Mouse (Mus musculus) heart, embryonic 11.5 days (tissue): ENCODE measurements around the gene Olfr519. TPM values are rescaled to one million over a fixed set of nuclear protein-coding genes. Genes with fewer than 3 reads are reported as not detected.
A peak's percentile ranks its signal among the peaks of the same experiment; 100 is the strongest.

ENCODE experiments used
- ATAC-seq: fragments of 200-750 bp; cut with Nextera tagmentation; replicated peaks from 2 replicates; pipeline ENCODE4 v1.8.0; 2017; ENCODE audit warnings: moderate library complexity; ENCODE audit not compliant: insufficient number of reproducible peaks, low FRiP score, low TSS enrichment
- H3K27ac ChIP-seq: fragments of 300-500 bp; sonication (generic); 2 replicates; pipeline ENCODE4 v1.5.1; 2014; ENCODE audit warnings: mild to moderate bottlenecking, low read depth, low read length
- H3K27me3 ChIP-seq: fragments of 300-500 bp; sonication (generic); 2 replicates; pipeline ENCODE4 v1.6.1; 2014; ENCODE audit warnings: mild to moderate bottlenecking, low read length, mixed read lengths; ENCODE audit not compliant: control insufficient read depth, insufficient read depth
- H3K36me3 ChIP-seq: fragments of 300-500 bp; sonication (generic); 2 replicates; pipeline ENCODE4 v1.6.1; 2014; ENCODE audit warnings: mild to moderate bottlenecking, low read length, moderate library complexity, mixed read lengths; ENCODE audit not compliant: control insufficient read depth, insufficient read depth
- H3K4me1 ChIP-seq: fragments of 300-500 bp; sonication (generic); 2 replicates; pipeline ENCODE4 v1.6.1; 2014; ENCODE audit warnings: low read length; ENCODE audit not compliant: control insufficient read depth, insufficient read depth
- H3K4me2 ChIP-seq: fragments of 300-500 bp; sonication (generic); 2 replicates; pipeline ENCODE4 v1.6.1; 2014; ENCODE audit warnings: mild to moderate bottlenecking, moderate library complexity
- H3K4me3 ChIP-seq: fragments of 300-500 bp; sonication (generic); 2 replicates; pipeline ENCODE4 v1.5.1; 2014; ENCODE audit warnings: low read depth, low read length
- H3K9ac ChIP-seq: fragments of 300-500 bp; sonication (generic); 2 replicates; pipeline ENCODE4 v1.6.1; 2014; ENCODE audit warnings: mild to moderate bottlenecking, low read depth, low read length, moderate library complexity
- H3K9me3 ChIP-seq: fragments of 300-500 bp; sonication (generic); replicated peaks from 2 replicates; pipeline ENCODE4 v1.6.1; 2016; ENCODE audit warnings: low read length; ENCODE audit not compliant: control insufficient read depth
- WGBS: fragments of 180-500 bp; shearing (Covaris S2); extraction: QIAGEN DNeasy Blood & Tissue Kit; methylation state at CpG from one replicate; pipeline ENCODE4 v1.1.7; 2014; ENCODE audit not compliant: insufficient replicate concordance; 5-methylcytosine and 5-hydroxymethylcytosine counted together
- polyA plus RNA-seq: library from polyadenylated mRNA; unstranded; fragments of >200 nt; fragmentation: Nextera tagmentation; extraction: Ambion mirVana; gene quantifications from 2 replicates; pipeline ENCODE4 v1.2.1, GENCODE M21; 2014

Gene Olfr519
- polyA plus RNA-seq: not detected in 2 replicates

- Histone ChIP-seq H3K9me3 (no peaks in the 10 kb centered on the region), H3K4me2 (no peak within 1 kb of the TSS), H3K36me3 (no peaks in the 10 kb centered on the region), H3K27ac (no peak within 1 kb of the TSS), H3K27me3 (no peaks in the 10 kb centered on the region), H3K4me1 (no peaks in the 10 kb centered on the region), H3K9ac (no peak within 1 kb of the TSS), H3K4me3 (no peak within 1 kb of the TSS)
- no peak for ATAC-seq
- 77% methylated on average over 5 of the region's 5 CpGs for WGBS
Observed at GRCm38 (mm10) chr7:108894320-108894719, at the start of gene Olfr519. Gene Olfr519 (minus strand): TSS chr7:108894420.

GRCm38 (mm10) chr7:108944002-108944401 lies 49.8 kb upstream of the Olfr519 start:
- H3K27ac ChIP-seq: no peak overlapping the region
- H3K4me2 ChIP-seq: no peak overlapping the region
- H3K27me3 ChIP-seq: peaks cover under 1% of the 10 kb centered on the region; the same call in 1 of the 2 replicates
- H3K9me3 ChIP-seq: no peaks in the 10 kb centered on the region
- H3K9ac ChIP-seq: no peak overlapping the region
- no peaks in the 10 kb centered on the region for H3K4me1 ChIP-seq
- peaks cover 13% of the 10 kb centered on the region for H3K36me3 ChIP-seq
- ATAC-seq: no peak
- no peak overlapping the region for H3K4me3 ChIP-seq
- 15% methylated on average over 2 of the region's 2 CpGs for WGBS

GRCm38 (mm10) chr7:108941466-108941865 lies 47.2 kb upstream of the Olfr519 start:
- WGBS: 88% methylated on average over 9 of the region's 9 CpGs
- Histone ChIP-seq H3K4me2 (no peak overlapping the region), H3K9ac (no peak overlapping the region), H3K36me3 (peaks cover 28% of the 10 kb centered on the region), H3K27ac (no peak overlapping the region), H3K4me1 (no peaks in the 10 kb centered on the region), H3K9me3 (no peaks in the 10 kb centered on the region), H3K4me3 (no peak overlapping the region), H3K27me3 (no peaks in the 10 kb centered on the region)
- no peak for ATAC-seq

GRCm38 (mm10) chr7:108936591-108936990 lies 42.4 kb upstream of the Olfr519 start:
- ATAC-seq: no peak
- Histone ChIP-seq H3K36me3 (peaks cover 30% of the 10 kb centered on the region), H3K9me3 (no peaks in the 10 kb centered on the region)

GRCm38 (mm10) chr7:108935411-108935810 lies 41.2 kb upstream of the Olfr519 start:
- Histone ChIP-seq H3K27me3 (no peaks in the 10 kb centered on the region), H3K9me3 (no peaks in the 10 kb centered on the region), H3K9ac (peak overlapping the region; percentile 94), H3K4me3 (peak overlapping the region; percentile 80), H3K36me3 (peaks cover 25% of the 10 kb centered on the region), H3K4me1 (peaks cover 8% of the 10 kb centered on the region), H3K4me2 (peak overlapping the region; percentile 92), H3K27ac (no peak overlapping the region)
- ATAC-seq: no peak
- 83% methylated on average over 7 of the region's 7 CpGs for WGBS

More at GRCm38 (mm10) chr7:108936591-108936990, 42.4 kb upstream of the Olfr519 start:
- no peaks in the 10 kb centered on the region for H3K27me3 ChIP-seq
- no peak overlapping the region for H3K9ac ChIP-seq
- WGBS: 96% methylated on average over 4 of the region's 4 CpGs
- no peak overlapping the region for H3K27ac ChIP-seq
- no peak overlapping the region for H3K4me3 ChIP-seq
- no peak overlapping the region for H3K4me2 ChIP-seq
- peaks cover 8% of the 10 kb centered on the region for H3K4me1 ChIP-seq

- peak overlapping the region; percentile 92 for H3K4me2 ChIP-seq
- H3K4me1 ChIP-seq: peaks cover 8% of the 10 kb centered on the region
- H3K9ac ChIP-seq: peak overlapping the region; percentile 94
- H3K27ac ChIP-seq: no peak overlapping the region
- no peak for ATAC-seq
- H3K4me3 ChIP-seq: peak overlapping the region; percentile 80
- H3K36me3 ChIP-seq: peaks cover 20% of the 10 kb centered on the region
- H3K9me3 ChIP-seq: no peaks in the 10 kb centered on the region
- H3K27me3 ChIP-seq: no peaks in the 10 kb centered on the region
- 6% methylated on average over 8 of the region's 8 CpGs for WGBS
Observed at GRCm38 (mm10) chr7:108934836-108935235, 40.6 kb upstream of the Olfr519 start.

GRCm38 (mm10) chr7:108933794-108934731 lies 39.8 kb upstream of the Olfr519 start, which contains the start of gene Eif3f:
Gene Eif3f (plus strand): TSS chr7:108934417.
- Histone ChIP-seq H3K9me3 (no peaks in the 10 kb centered on the region), H3K36me3 (peaks cover 18% of the 10 kb centered on the region), H3K27ac (peak within 1 kb of the TSS; percentile 64), H3K27me3 (no peaks in the 10 kb centered on the region), H3K9ac (peak within 1 kb of the TSS; percentile 94), H3K4me2 (peak within 1 kb of the TSS; percentile 92), H3K4me3 (peak within 1 kb of the TSS; percentile 80), H3K4me1 (peaks cover 8% of the 10 kb centered on the region)
- WGBS: 2% methylated on average over 50 of the region's 50 CpGs
- peak; percentile 96 for ATAC-seq

- no peaks in the 10 kb centered on the region for H3K27me3 ChIP-seq
- no peaks in the 10 kb centered on the region; the same call in 1 of the 2 replicates for H3K4me1 ChIP-seq
- H3K9ac ChIP-seq: no peak within 1 kb of the TSS
- WGBS: 46% methylated on average over 6 of the region's 6 CpGs
- H3K4me3 ChIP-seq: peak within 1 kb of the TSS; percentile 21; the same call in 1 of the 2 replicates
- ATAC-seq: no peak
- peak within 1 kb of the TSS; percentile 47 for H3K4me2 ChIP-seq
- H3K36me3 ChIP-seq: no peaks in the 10 kb centered on the region
- H3K27ac ChIP-seq: no peak within 1 kb of the TSS
- H3K9me3 ChIP-seq: no peaks in the 10 kb centered on the region
Observed at GRCm38 (mm10) chr7:108929726-108930393, 35.6 kb upstream of the Olfr519 start, which contains the start of gene Nlrp10. Gene Nlrp10 (minus strand): TSS chr7:108930178.
